Mouse (Mus musculus) heart, embryonic 15.5 days (tissue): ENCODE results near the gene Gnmt. TPM values are rescaled to one million over a fixed set of nuclear protein-coding genes. Genes with fewer than 3 reads are reported as not detected.
A peak's percentile ranks its signal among the peaks of the same experiment; 100 is the strongest.

Experiments used
- ATAC-seq: fragments of 200-750 bp; cut with Nextera tagmentation; replicated peaks from 2 replicates; pipeline ENCODE4 v1.8.0; 2017; ENCODE audit warnings: low read depth, moderate TSS enrichment; ENCODE audit not compliant: insufficient number of reproducible peaks, insufficient read depth, low FRiP score
- H3K27ac ChIP-seq: fragments of 300-500 bp; sonication (generic); 2 replicates; pipeline ENCODE4 v1.5.1; 2015; ENCODE audit warnings: mild to moderate bottlenecking, inconsistent platforms
- H3K27me3 ChIP-seq: fragments of 300-500 bp; sonication (generic); 2 replicates; pipeline ENCODE4 v1.6.1; 2015; ENCODE audit warnings: inconsistent platforms
- H3K36me3 ChIP-seq: fragments of 300-500 bp; sonication (generic); 2 replicates; pipeline ENCODE4 v1.6.1; 2015; ENCODE audit warnings: mild to moderate bottlenecking, inconsistent platforms
- H3K4me1 ChIP-seq: fragments of 300-500 bp; sonication (generic); replicated peaks from 2 replicates; pipeline ENCODE4 v1.6.1; 2015; ENCODE audit warnings: inconsistent platforms
- H3K4me2 ChIP-seq: fragments of 300-500 bp; sonication (generic); 2 replicates; pipeline ENCODE4 v1.6.1; 2015; ENCODE audit warnings: inconsistent platforms, mild to moderate bottlenecking, moderate library complexity
- H3K4me3 ChIP-seq: fragments of 300-500 bp; sonication (generic); 2 replicates; pipeline ENCODE4 v1.5.1; 2015; ENCODE audit warnings: mild to moderate bottlenecking, inconsistent platforms
- H3K9ac ChIP-seq: fragments of 300-500 bp; sonication (generic); 2 replicates; pipeline ENCODE4 v1.6.1; 2015; ENCODE audit warnings: mild to moderate bottlenecking, inconsistent platforms
- H3K9me3 ChIP-seq: fragments of 300-500 bp; sonication (generic); replicated peaks from 2 replicates; pipeline ENCODE4 v1.6.1; 2016; ENCODE audit warnings: inconsistent platforms
- WGBS: fragments of 180-500 bp; shearing (Covaris S2); methylation state at CpG from one replicate; pipeline ENCODE4 v1.1.7; 2015; ENCODE audit warnings: mixed read lengths; 5-methylcytosine and 5-hydroxymethylcytosine counted together
- polyA plus RNA-seq: library from polyadenylated mRNA; unstranded; fragments of >200 nt; fragmentation: Nextera tagmentation; extraction: Ambion mirVana; gene quantifications from 2 replicates; pipeline ENCODE4 v1.2.1, GENCODE M21; 2015

The Gnmt gene
- polyA plus RNA-seq, 1 experiment from 2014 or later, result 1.2 TPM

- H3K36me3 ChIP-seq, result peaks cover 49% of the 10 kb centered on the region
- peak within 1 kb of the TSS; percentile 99 for H3K4me3 ChIP-seq
- H3K9me3 ChIP-seq, result no peaks in the 10 kb centered on the region
- H3K4me2 ChIP-seq, result peak within 1 kb of the TSS; percentile 74
- peak within 1 kb of the TSS; percentile 83 for H3K9ac ChIP-seq
- whole genome bisulfite sequencing, result 0% methylated on average over 49 of the region's 49 CpGs
- peak; percentile 97 for ATAC-seq
- no peaks in the 10 kb centered on the region for H3K27me3 ChIP-seq
- peaks cover 30% of the 10 kb centered on the region for H3K4me1 ChIP-seq
- H3K27ac ChIP-seq, result peak within 1 kb of the TSS; percentile 98
Measured at GRCm38 (mm10) chr17:46680760-46681373, 48.1 kb downstream of the Gnmt start, which contains the start of gene Klhdc3. Gene Klhdc3 (minus strand): TSS chr17:46680914.

GRCm38 (mm10) chr17:46679843-46680759, 48.9 kb downstream of the Gnmt start:
- peaks cover 49% of the 10 kb centered on the region for H3K36me3 ChIP-seq
- ATAC-seq, result peak; percentile 3; the same call in 1 of the 2 replicates
- under 1% methylated on average over 34 of the region's 34 CpGs for WGBS
- peak overlapping the region; percentile 98 for H3K27ac ChIP-seq
- no peaks in the 10 kb centered on the region for H3K27me3 ChIP-seq
- H3K9ac ChIP-seq, result peak overlapping the region; percentile 83
- H3K4me2 ChIP-seq, result peak overlapping the region; percentile 74
- no peaks in the 10 kb centered on the region for H3K9me3 ChIP-seq
- peak overlapping the region; percentile 99 for H3K4me3 ChIP-seq
- peaks cover 32% of the 10 kb centered on the region for H3K4me1 ChIP-seq

- ATAC-seq, result no peak
- WGBS, result 15% methylated on average over 9 of the region's 9 CpGs
Measured at GRCm38 (mm10) chr17:46678911-46679310, 50.1 kb downstream of the Gnmt start.

GRCm38 (mm10) chr17:46678416-46678815, 50.6 kb downstream of the Gnmt start, which contains the start of gene Mea1:
Gene Mea1 (plus strand): TSS chr17:46678793.
- ATAC-seq, result no peak
- no peaks in the 10 kb centered on the region for H3K9me3 ChIP-seq
- H3K27me3 ChIP-seq, result no peaks in the 10 kb centered on the region
- H3K36me3 ChIP-seq, result peaks cover 37% of the 10 kb centered on the region
- H3K4me1 ChIP-seq, result peaks cover 43% of the 10 kb centered on the region
- peak within 1 kb of the TSS; percentile 98 for H3K27ac ChIP-seq
- peak within 1 kb of the TSS; percentile 83 for H3K9ac ChIP-seq
- H3K4me3 ChIP-seq, result peak within 1 kb of the TSS; percentile 99
- peak within 1 kb of the TSS; percentile 74 for H3K4me2 ChIP-seq
- 80% methylated on average over 7 of the region's 9 CpGs for WGBS

More at GRCm38 (mm10) chr17:46678911-46679310, 50.1 kb downstream of the Gnmt start:
- Histone ChIP-seq H3K4me2 (peak overlapping the region; percentile 74), H3K27me3 (no peaks in the 10 kb centered on the region), H3K4me3 (peak overlapping the region; percentile 99), H3K36me3 (peaks cover 42% of the 10 kb centered on the region), H3K4me1 (peaks cover 40% of the 10 kb centered on the region), H3K27ac (peak overlapping the region; percentile 98), H3K9ac (peak overlapping the region; percentile 83), H3K9me3 (no peaks in the 10 kb centered on the region)

Other genes starting within 250 kb of the Gnmt start
- gene Ttbk1, start 241.5 kb downstream of the Gnmt start, polyA plus RNA-seq, result 0.05 and 0.29 TPM in 2 replicates
- gene Dnph1, start 232.5 kb downstream of the Gnmt start, polyA plus RNA-seq, result 23.1 and 27.6 TPM in 2 replicates
- gene Cul9, start 182.8 kb downstream of the Gnmt start, polyA plus RNA-seq, result 4.6 and 5.5 TPM in 2 replicates
- gene Srf, start 173.0 kb downstream of the Gnmt start, polyA plus RNA-seq, result 8.7 and 14.6 TPM in 2 replicates
- 34.1 and 49.5 TPM in 2 replicates for gene Ptk7, start 99.7 kb downstream of the Gnmt start, polyA plus RNA-seq
- 20.2 and 24.2 TPM in 2 replicates for gene Klc4, start 83.1 kb downstream of the Gnmt start, polyA plus RNA-seq
- gene Mrpl2, start 82.9 kb downstream of the Gnmt start, polyA plus RNA-seq, result 94.3 and 102 TPM in 2 replicates
- 32.8 and 44.9 TPM in 2 replicates for gene Cul7, start 78.8 kb downstream of the Gnmt start, polyA plus RNA-seq
- 33.2 and 39.7 TPM in 2 replicates for gene Rrp36, start 54.8 kb downstream of the Gnmt start, polyA plus RNA-seq
- gene Mea1, start 50.4 kb downstream of the Gnmt start, polyA plus RNA-seq, result 105 and 113 TPM in 2 replicates
- gene Klhdc3, start 48.3 kb downstream of the Gnmt start, polyA plus RNA-seq, result 153 and 163 TPM in 2 replicates
- gene Ppp2r5d, start 24.1 kb downstream of the Gnmt start, polyA plus RNA-seq, result 44.6 and 66.2 TPM in 2 replicates
- gene Pex6, start 17.7 kb downstream of the Gnmt start, polyA plus RNA-seq, result 10.5 and 19.0 TPM in 2 replicates
- 43.1 and 55.5 TPM in 2 replicates for gene Cnpy3, start 23.0 kb upstream of the Gnmt start, polyA plus RNA-seq
- 2.9 and 25.2 TPM in 2 replicates for gene Ptcra, start 34.5 kb upstream of the Gnmt start, polyA plus RNA-seq
- 49.5 and 51.5 TPM in 2 replicates for gene 2310039H08Rik, start 43.5 kb upstream of the Gnmt start, polyA plus RNA-seq
- gene Rpl7l1, start 53.5 kb upstream of the Gnmt start, polyA plus RNA-seq, result 86.3 and 93.7 TPM in 2 replicates
- 3.2 and 3.9 TPM in 2 replicates for gene Bicral, start 129.3 kb upstream of the Gnmt start, polyA plus RNA-seq
- gene Tbcc, start 161.5 kb upstream of the Gnmt start, polyA plus RNA-seq, result 41.9 and 43.8 TPM in 2 replicates
- not detected in 2 replicates for gene Prph2, start 181.3 kb upstream of the Gnmt start, polyA plus RNA-seq